Mouse (Mus musculus) bone marrow macrophage, adult 2 months (primary cell): ENCODE data around the gene Adam1b.

Experiments
- CTCF ChIP-seq: IDR thresholded peaks from 2 replicates; pipeline ENCODE4 v1.5.1; 2012; ENCODE audit warnings: low read depth, mild to moderate bottlenecking, low read length, moderate library complexity
- POLR2A ChIP-seq: IDR thresholded peaks from 2 replicates; pipeline ENCODE4 v1.6.1; 2012; ENCODE audit warnings: mild to moderate bottlenecking, low read depth, low read length, borderline replicate concordance

- TF ChIP-seq CTCF (no peak), POLR2A (no peak)
Measured at GRCm38 (mm10) chr5:121541235-121541634, 38.0 kb upstream of the Adam1b start.
